In genomic region chr1:156615381-156616133, GRCm38 (mm10) we compare ENCODE assay signal across 1 mouse cellular context.
TF ChIP-seq lines count a peak whose summit lies in the region.

No protein-coding gene starts in this region.

TF ChIP-seq in MEL, 35 proteins besides CTCF, POLR2A, EP300 and RAD21 (continued from another document):
- no peak for TF ChIP-seq BHLHE40 (IDR thresholded peaks at IDR 0.05; ENCODE audit: borderline replicate concordance, low read depth, low read length)
- no peak for TF ChIP-seq UBTF (IDR thresholded peaks at IDR 0.05; ENCODE audit: borderline replicate concordance, insufficient read depth, low read depth, low read length)
- no peak; the same call in 1 of the 2 replicates for TF ChIP-seq NELFE (IDR thresholded peaks at IDR 0.05; ENCODE audit: low read depth, low read length)
- TF ChIP-seq TBP (IDR thresholded peaks at IDR 0.05; ENCODE audit: low read depth, low read length): peak; percentile 58
- no peak for TF ChIP-seq ZNF384 (IDR thresholded peaks at IDR 0.05; ENCODE audit: low read depth, low read length)
- no peak for TF ChIP-seq ZC3H11A (IDR thresholded peaks at IDR 0.05; ENCODE audit: low read depth, low read length)
- no peak for TF ChIP-seq MYB (IDR thresholded peaks at IDR 0.05; ENCODE audit: low read depth, low read length)
- no peak for TF ChIP-seq POLR2AphosphoS2 (IDR thresholded peaks at IDR 0.05; ENCODE audit: low read length)
- TF ChIP-seq USF1 (IDR thresholded peaks at IDR 0.05; ENCODE audit: low read depth, low read length): peak; percentile 81
- TF ChIP-seq MXI1 (IDR thresholded peaks at IDR 0.05; ENCODE audit: low read depth, low read length): peak; percentile 96
- no peak for TF ChIP-seq JUND (IDR thresholded peaks at IDR 0.05; ENCODE audit: low read depth, low read length)
- TF ChIP-seq MAX (IDR thresholded peaks at IDR 0.05; ENCODE audit: low read length): peak; percentile 80
- TF ChIP-seq MEF2A (IDR thresholded peaks at IDR 0.05; ENCODE audit: extremely low read depth, insufficient replicate concordance, low read depth, low read length, poor library complexity, severe bottlenecking): peak; percentile 44; the same call in 1 of the 2 replicates
- peak; percentile 84 for TF ChIP-seq MYC (IDR thresholded peaks at IDR 0.05; ENCODE audit: low read depth, low read length)
- no peak for TF ChIP-seq KAT2A (conservative IDR thresholded peaks at IDR 0.05; ENCODE audit: low read depth, low read length)
